Mouse (Mus musculus) spleen, embryonic (tissue): ENCODE data around the gene Rft1.

ENCODE experiments used
- CTCF ChIA-PET: fragments of 350-600 bp; sonication (Branson Sonifier 250); formaldehyde crosslinking; loops from one replicate; lab custom pipeline; 2022; lab: Charles Lee

Rft1 gene

GRCm38 (mm10) chr14:30628235-30628634, 25.9 kb upstream of the Rft1 start:
- CTCF ChIA-PET: interaction anchor here (0.8 kb wide), 2 partner anchors 15 to 37 kb away, joined by 3 read pairs; no protein-coding TSS in a partner anchor

DNA sequence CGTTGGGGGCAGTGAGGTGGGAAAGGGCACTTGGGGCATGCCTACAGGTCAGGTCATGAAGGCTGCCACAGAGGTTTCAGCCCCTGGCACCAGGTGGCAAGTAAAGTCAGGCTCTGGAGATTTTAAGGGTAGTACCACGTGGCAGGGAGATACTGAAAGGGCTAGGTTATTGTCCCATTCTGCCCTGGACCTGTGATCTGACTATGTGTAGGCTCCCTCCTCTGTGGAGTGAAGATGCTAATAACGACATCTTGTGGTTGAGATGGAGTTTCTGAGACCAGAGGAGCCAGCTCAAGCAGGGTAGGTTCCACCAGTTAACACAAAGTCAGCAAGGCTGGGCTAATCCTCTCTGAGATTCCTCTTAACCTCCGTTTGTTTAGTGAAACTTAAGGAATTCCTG, 24.3 kb upstream of the Rft1 start:
- CTCF ChIA-PET: no interaction called here

DNA sequence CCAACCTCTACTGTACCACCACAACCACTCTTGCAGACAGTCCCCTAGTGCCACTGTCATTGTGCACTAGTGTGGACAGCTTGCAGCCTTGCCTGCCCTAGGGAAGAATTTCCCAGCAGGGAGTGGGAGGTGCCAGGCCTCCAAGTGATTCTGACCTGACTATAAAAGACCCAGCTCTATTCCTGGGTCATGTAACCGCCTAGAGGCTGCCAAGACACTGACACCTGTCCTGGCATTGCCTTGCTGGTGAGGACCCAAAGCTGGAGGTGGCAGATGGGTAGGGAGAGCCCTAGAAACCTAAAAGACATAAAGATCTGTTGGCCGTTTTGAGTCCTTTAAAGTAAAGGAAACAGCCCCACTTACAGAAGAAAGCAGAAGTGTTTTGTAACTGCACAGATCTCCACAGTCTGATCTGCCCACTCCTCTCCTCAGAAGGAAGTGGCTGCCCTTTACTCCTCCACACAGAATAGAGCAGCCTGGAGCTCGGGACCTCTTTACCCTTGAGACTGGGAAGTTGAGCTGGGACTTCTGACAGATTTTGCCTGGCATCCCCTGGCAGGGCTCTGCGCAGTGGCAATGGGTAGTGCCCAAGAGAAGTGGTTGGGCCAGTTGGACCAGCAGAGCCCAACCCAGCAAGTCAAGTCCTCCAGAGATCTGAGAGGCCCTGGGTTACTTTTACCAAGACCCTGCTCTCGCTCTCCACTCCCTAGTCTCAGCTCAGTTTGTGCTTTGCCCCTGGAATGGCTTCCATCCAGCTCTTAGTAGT, 23.2 kb upstream of the Rft1 start:
- CTCF ChIA-PET: interaction anchor here (1.3 kb wide), 1 partner anchor 14 kb away, joined by 4 read pairs; no protein-coding TSS in a partner anchor

DNA sequence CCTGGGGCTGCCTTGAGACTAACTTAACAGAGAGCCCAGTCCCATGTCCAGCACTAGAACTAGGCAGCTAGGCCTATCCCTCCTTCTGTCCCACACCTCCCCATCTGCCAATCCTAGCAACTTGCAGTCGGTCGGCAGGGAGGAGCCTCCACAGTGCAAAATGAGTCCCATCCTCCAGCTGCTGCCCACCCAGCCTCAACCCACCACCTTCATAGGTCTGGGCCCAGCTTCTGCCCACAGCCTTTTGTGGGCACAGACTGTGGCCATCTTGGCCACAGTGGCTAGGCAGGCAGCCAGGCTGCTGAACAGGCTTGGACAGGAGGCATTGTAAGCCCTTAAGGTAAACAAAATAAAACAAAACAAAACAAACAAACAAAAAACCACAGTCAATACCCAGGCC, 22.3 kb upstream of the Rft1 start:
- CTCF ChIA-PET: interaction anchor here (0.7 to 1.3 kb wide), 2 partner anchors 15 to 163 kb away, joined by 4 to 7 read pairs; no protein-coding TSS in a partner anchor

- CTCF ChIA-PET: interaction anchor here (1.0 to 1.4 kb wide), 3 partner anchors 13 to 21 kb away, joined by 3 to 4 read pairs (median 4); no protein-coding TSS in a partner anchor
Observed at GRCm38 (mm10) chr14:30633708-30634107, 20.5 kb upstream of the Rft1 start.

DNA sequence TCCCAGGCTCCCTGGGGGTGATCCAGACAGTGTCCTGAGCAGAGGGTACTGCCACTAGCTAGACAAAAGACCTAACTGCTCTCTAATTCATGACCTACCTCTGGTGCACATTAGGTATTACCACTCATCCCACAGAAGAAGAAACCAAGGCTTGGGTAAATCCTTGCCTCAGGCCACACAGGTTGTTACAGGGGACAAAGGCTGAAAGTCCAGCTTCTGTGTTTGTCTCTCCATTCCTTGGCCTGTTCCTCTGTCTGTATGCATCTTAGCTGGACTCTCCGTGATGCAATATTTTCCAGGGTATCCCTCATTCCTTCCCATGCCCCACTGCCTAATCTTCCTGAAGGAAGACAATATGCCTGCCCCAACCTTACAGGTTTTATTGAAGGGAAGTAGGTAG, 19.7 kb upstream of the Rft1 start:
- CTCF ChIA-PET: interaction anchor here (1.0 to 1.4 kb wide), 2 partner anchors 14 to 22 kb away, joined by 4 read pairs; no protein-coding TSS in a partner anchor

- CTCF ChIA-PET: interaction anchor here (1.1 to 1.4 kb wide), 2 partner anchors 23 to 36 kb away, joined by 3 to 4 read pairs; no protein-coding TSS in a partner anchor
Observed at GRCm38 (mm10) chr14:30635219-30635910, 18.8 kb upstream of the Rft1 start.

DNA sequence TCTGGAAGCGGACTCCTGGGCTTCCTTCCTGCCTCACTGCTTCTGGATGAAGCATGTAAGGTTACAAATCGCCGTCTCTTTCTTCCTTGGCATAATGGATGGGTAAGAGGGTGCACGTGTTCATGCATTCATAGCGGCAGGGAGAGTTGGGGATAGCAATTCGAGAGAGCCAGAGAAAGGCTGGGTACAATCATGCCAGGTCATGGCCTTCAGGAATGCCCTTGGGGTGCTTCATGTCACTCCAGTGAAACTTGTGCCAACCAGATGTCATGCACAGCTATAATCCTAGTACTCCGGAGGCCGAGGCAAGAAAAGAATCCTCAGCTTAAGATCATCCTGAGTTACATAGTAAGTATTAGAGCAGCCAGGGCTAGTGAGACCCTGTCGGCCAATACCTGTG, 17.7 kb upstream of the Rft1 start:
- CTCF ChIA-PET: interaction anchor here (1.1 kb wide), 1 partner anchor 35 kb away, joined by 3 read pairs; no protein-coding TSS in a partner anchor

- CTCF ChIA-PET: no interaction called here
Observed at GRCm38 (mm10) chr14:30637087-30637486, 17.1 kb upstream of the Rft1 start.

- CTCF ChIA-PET: no interaction called here
Observed at GRCm38 (mm10) chr14:30638009-30638408, 16.2 kb upstream of the Rft1 start.

DNA sequence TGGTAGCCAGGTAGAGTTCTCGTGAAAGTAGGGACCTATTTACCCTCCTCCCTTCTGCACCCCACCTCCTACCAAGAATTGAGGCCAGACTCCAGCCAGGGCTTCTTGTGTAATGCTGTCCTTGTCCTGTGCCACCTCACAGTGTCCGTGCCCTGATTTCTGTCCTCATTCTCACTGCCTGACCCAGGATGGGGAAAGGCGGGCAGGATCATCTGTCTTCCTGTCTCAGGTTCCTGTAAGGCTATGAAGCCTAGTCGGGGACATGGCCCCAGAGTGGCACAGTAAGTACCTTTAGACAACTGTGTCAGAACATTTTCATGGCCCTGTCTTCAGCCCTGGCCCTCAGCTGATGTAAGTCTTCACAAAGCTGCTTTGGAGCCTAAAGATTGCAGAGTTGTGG, 15.5 kb upstream of the Rft1 start:
- CTCF ChIA-PET: no interaction called here

DNA sequence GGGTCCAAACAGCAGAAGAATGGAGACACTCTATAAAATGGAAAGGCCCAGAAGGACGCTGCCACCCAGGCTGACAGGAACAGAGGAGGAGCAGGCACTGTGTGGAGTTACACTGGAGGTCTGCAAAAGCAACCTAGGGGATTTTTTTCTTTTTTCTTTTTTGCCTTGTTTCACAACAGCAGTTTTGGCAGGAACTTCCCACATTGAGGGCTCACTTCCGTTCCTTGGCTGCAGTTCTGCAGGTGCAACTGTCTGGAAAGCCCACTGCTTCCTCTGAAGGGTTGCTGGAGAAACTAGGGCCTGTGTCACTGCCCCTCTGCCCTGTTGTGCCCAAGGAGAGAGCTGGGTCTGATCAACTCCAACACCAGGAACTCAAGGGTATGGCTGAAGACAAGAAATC, 12.4 kb upstream of the Rft1 start:
- CTCF ChIA-PET: interaction anchor here (0.6 kb wide), 1 partner anchor 368 kb away, joined by 6 read pairs; no protein-coding TSS in a partner anchor

GRCm38 (mm10) chr14:30644026-30644425, 10.1 kb upstream of the Rft1 start:
- CTCF ChIA-PET: no interaction called here

- CTCF ChIA-PET: no interaction called here
Observed at GRCm38 (mm10) chr14:30645066-30645465, 9.1 kb upstream of the Rft1 start.

- CTCF ChIA-PET: no interaction called here
Observed at GRCm38 (mm10) chr14:30646486-30646885, 7.7 kb upstream of the Rft1 start.

DNA sequence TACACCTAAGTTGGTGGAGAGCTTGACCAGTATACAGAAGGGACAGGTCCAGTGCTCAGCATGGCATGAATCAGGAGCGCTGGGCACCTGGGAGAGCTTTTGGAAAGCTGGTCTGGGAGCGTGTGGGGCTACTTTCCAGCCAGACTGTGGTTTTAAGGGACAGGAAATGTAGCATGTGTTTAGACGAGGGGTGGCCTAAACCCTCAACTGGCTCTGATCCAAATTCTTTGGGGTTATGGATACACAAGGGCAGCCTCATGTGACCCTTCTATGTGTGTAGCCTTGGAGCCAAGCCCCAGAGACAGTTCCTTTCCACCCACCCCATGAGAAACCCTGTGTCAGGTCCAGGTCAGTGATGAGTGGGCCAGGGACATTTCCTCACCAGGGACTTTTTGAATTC, 5.7 kb upstream of the Rft1 start:
- CTCF ChIA-PET: no interaction called here

DNA sequence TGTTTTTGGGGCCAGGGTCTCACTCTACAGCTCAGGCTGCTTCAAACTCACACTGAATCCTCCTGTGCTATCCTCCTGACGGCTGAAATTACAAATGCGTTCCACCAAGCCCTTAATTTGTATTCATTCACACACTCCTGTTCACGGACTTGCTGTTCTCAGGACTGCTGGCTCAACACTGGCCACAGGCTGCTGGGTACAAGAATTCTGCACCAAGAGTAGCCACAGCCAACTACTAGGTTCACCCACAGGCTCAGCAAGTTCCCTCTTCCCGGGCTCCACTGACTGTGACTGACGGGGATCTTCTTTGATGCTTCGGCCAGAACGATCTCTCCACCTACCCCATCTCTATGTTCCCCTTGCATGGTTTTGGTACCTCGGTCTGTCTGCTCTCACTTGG, 4.4 kb upstream of the Rft1 start:
- CTCF ChIA-PET: no interaction called here

GRCm38 (mm10) chr14:30650969-30651368, 3.2 kb upstream of the Rft1 start:
- CTCF ChIA-PET: interaction anchor here (1.0 kb wide), 1 partner anchor 18 kb away, joined by 3 read pairs; no protein-coding TSS in a partner anchor

DNA sequence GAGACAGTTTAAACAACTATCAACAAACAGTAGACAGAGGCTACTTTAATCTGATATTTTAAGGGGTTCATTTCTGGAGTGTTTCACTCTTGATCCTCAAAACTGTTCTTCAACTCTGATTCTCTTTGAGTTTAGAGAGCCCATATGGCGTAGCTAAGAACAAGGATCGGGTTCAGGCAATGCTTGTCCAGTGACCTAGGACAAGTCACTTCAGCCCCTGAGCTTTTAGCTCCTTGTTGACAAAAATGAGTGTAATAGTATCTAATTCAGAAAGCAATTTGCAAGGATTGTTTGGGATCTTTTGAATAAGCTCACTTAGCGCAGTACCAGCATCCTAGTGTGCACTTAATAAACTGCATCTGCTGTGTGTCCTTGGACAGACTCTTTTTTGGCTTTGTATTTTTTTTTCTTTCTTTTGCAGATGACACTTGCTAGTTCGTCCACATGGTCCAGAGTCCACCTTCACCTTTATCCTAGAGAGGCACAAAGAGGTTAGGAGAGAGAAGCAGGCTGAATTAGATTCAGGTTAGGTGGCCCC, 600 bp downstream of the Rft1 start:
- CTCF ChIA-PET: no interaction called here

DNA sequence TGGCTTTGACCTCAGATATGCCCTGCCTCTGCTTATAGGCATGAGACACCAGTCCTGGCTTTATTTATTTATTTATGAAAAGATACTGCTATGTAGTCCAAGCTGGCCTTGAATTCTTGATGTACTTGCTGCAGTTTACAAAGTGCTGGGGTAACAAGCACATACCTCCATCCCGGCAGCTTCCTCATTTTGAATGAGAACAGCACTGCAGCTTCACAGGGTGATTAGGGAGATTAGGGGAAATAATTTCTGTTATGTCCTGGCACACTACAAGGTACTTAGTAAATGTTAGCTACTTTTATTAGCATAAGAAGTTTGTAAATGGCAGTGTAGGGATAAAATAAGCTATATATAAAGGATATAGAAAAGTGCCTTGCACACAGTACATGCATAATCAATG, 1.4 kb downstream of the Rft1 start:
- CTCF ChIA-PET: no interaction called here

DNA sequence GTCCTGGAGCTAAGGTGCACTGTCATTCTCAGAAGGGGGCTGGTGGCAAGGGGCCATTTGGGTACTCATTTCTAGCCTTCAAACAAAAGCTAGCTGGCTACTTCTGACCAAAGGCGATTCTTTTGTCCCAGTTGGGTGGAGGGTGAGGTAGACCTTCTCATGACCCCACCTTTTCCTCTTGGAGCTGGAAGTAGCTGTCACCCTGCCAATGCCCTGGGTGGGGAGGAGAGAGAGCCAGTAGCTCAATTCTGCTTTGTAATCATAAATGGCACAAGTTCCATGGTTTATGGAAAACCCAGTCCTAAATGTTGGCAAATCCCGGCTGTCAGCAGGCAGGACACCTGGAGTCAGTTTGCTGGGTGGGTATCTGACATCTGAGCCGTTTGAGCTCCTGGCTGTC, 11.9 kb downstream of the Rft1 start:
- CTCF ChIA-PET: no interaction called here

DNA sequence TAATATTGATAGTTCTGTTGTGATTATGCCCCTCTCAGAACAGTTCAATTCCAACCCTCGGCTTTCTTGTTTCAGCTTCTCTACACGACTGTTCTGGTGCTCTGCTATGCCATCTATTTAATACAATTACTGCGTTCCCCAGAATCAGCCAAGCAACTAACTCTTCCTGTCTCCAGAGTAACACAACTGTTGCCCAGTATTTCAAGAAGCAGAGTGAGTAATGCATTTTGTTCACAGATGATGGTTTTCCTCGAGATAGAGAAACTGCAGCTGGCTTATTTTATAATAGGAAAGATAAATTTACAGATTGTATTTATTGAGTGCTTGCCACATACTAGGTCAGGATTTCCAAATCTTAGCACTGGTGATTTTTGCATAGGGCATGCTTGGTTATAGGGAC, 12.4 kb downstream of the Rft1 start:
- CTCF ChIA-PET: no interaction called here
